Mouse (Mus musculus): ENCODE measurements around the gene Rab34.

The Rab34 gene

GRCm38 (mm10) chr11:78215709-78216317, 27.6 kb downstream of the Rab34 start:
- peak in 1 of 2 experiments; percentile 14 for DNase-seq

GRCm38 (mm10) chr11:78223586-78223985, 35.4 kb downstream of the Rab34 start:
- DNase-seq: no peak

GRCm38 (mm10) chr11:78231518-78231917, 43.3 kb downstream of the Rab34 start:
- no peak for DNase-seq

- DNase-seq: peak in 1 of 2 experiments; percentile 15
These were observed 52.1 kb downstream of the Rab34 start for GRCm38 (mm10) chr11:78240193-78240857.
